In the genomic region with DNA sequence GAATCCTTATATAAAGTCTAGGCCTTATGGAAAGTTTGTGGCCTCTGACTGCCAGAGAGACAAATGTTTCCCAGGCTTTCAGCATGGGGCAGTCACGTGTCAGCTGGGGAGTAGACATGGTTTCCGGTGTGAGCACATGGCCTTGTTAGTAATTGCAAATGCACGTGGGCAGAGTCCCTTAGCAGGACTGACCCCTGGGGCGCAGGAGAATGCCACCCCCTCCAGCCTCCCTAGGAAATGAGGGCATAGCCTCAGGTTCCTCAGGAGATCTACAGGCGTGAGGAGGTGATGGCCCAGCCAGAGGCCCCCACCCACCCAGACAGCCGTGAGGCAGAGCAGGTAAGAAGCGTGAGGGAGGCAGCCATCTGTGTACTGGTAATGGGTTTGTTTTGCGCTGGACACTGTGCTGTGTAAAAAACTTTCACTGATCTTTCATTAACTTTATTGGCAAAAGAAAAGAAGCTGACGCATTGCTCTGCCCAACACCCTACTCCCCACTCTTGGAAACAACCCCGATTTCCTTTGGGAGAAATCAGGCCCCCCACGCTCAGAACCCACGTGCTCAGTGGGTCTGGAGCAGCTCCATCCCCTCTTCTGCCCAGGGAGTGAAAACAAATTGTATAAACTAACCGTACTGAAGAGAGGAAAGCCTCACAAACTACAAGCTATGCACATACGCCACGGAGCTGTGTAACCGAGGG, we compare ENCODE assay signal across 9 mouse cellular contexts. TPM values are rescaled to one million over a fixed set of nuclear protein-coding genes. Genes with fewer than 3 reads are reported as not detected.
DNase-seq lines count a peak whose midpoint lies in the region; ATAC-seq and TF ChIP-seq lines count a peak whose summit lies in the region.
"Had no signal": no experiment of that assay in that cellular context is flagged by ENCODE, and none has a peak within 500 bp of the region (broad histone marks: within the 10 kb centered on the region; RNA-seq: fewer than 3 reads in every experiment).

No protein-coding gene starts in this region.

- H3K4me1 ChIP-seq in heart, embryonic 13.5 days, result peaks cover 48% of the 10 kb centered on the region

- WGBS in heart, embryonic 13.5 days, result 68% methylated on average over 16 of the region's 16 CpGs

- peak overlapping the region; percentile 90 for H3K27ac ChIP-seq in gastrocnemius, adult 2 months
- H3K27ac ChIP-seq in heart, embryonic 13.5 days (replicated peaks), result no peak overlapping the region; the same call in 1 of the 2 replicates
- H3K27ac ChIP-seq: neural tube, embryonic 12.5 days had no signal

- no peaks in the 10 kb centered on the region for H3K36me3 ChIP-seq in heart, embryonic 13.5 days
- H3K36me3 ChIP-seq: neural tube, embryonic 12.5 days had no signal

- no peaks in the 10 kb centered on the region for H3K9me3 ChIP-seq in heart, embryonic 13.5 days
- H3K9me3 ChIP-seq: neural tube, embryonic 12.5 days had no signal

- no peak for DNase-seq in gastrocnemius, adult 2 months
- DNase-seq in gastrocnemius, postnatal 14 days, result no peak
- peak; percentile 55 to 74 for DNase-seq in kidney, postnatal 4 days
- DNase-seq in cerebellum, postnatal 36 days, result no peak
- no peak for DNase-seq in right cerebral cortex, postnatal 36 days (ENCODE audit: low spot score in 2 of 2)
- no peak for DNase-seq in right cerebral cortex, postnatal 25 days

- no peak overlapping the region for H3K4me3 ChIP-seq in gastrocnemius, adult 2 months
- no peak overlapping the region for H3K4me3 ChIP-seq in heart, embryonic 13.5 days
- H3K4me3 ChIP-seq: neural tube, embryonic 12.5 days had no signal

- intact Hi-C loops in gastrocnemius, adult 2 months (cut with DNase I), result loop anchor here (5.0 kb wide), 1 partner anchor 37 kb away; a partner anchor contains a TSS
- intact Hi-C loops in gastrocnemius, postnatal 14 days (cut with DNase I; ENCODE audit: low total_unique reads), result no loop called here

- ATAC-seq in CD4-positive, CD25-positive, alpha-beta regulatory T cell, adult 4 months, result peak; percentile 39
- ATAC-seq in heart, embryonic 13.5 days (ENCODE audit: extremely low read depth, insufficient number of reproducible peaks, low FRiP score, low TSS enrichment), result no peak

- H3K27me3 ChIP-seq in heart, embryonic 13.5 days (replicated peaks), result no peaks in the 10 kb centered on the region
- H3K27me3 ChIP-seq: neural tube, embryonic 12.5 days had no signal

- no peak for TF ChIP-seq CTCF in gastrocnemius, adult 2 months (IDR thresholded peaks at IDR 0.05)

- no peak overlapping the region for H3K4me2 ChIP-seq in heart, embryonic 13.5 days
- H3K4me2 ChIP-seq: neural tube, embryonic 12.5 days had no signal

- H3K9ac ChIP-seq in heart, embryonic 13.5 days, result peak overlapping the region; percentile 29
- H3K9ac ChIP-seq: neural tube, embryonic 12.5 days had no signal

RNA-seq across cellular contexts. Expression of a gene that starts 35.8 kb away (rescaled TPM):
- total RNA-seq in gastrocnemius, adult 2 months (2021), result 10 to 100 TPM; 20.6 to 47.1 TPM
- 100 to 1,000 TPM; 121 to 163 TPM for total RNA-seq in gastrocnemius, postnatal 14 days (2021)
- polyA plus RNA-seq in CD4-positive, CD25-positive, alpha-beta regulatory T cell, adult 4 months (2017; shearing (Covaris generic)), result 10 to 100 TPM in 1 of 2 experiments, 1 to 10 TPM in 1; 7.6 to 16.5 TPM
- polyA plus RNA-seq in heart, embryonic 13.5 days (2015; fragmentation: Nextera tagmentation; extraction: Ambion mirVana), result 55.4 and 59.0 TPM in 2 replicates

RNA-seq across cellular contexts. Expression of a gene that starts 48.6 kb away (rescaled TPM):
- under 1 TPM; 0.31 to 0.89 TPM for total RNA-seq in gastrocnemius, adult 2 months (2021)
- 1 to 10 TPM; 2.0 to 2.3 TPM for total RNA-seq in gastrocnemius, postnatal 14 days (2021)
- under 1 TPM in 1 of 2 experiments, not detected in 1; 0.30 TPM for polyA plus RNA-seq in CD4-positive, CD25-positive, alpha-beta regulatory T cell, adult 4 months (2017; shearing (Covaris generic))
- 10.4 and 11.0 TPM in 2 replicates for polyA plus RNA-seq in heart, embryonic 13.5 days (2015; fragmentation: Nextera tagmentation; extraction: Ambion mirVana)

Comparison
In these comparisons a context has a peak if more than half of its experiments do, and no peak if none do; other contexts are left out.
1. DNase-seq: peak in kidney, postnatal 4 days (2 of 2); none in gastrocnemius, adult 2 months (single experiment), gastrocnemius, postnatal 14 days (single experiment), cerebellum, postnatal 36 days (0 of 2), right cerebral cortex, postnatal 36 days (0 of 2) and right cerebral cortex, postnatal 25 days (single experiment).